Mouse (Mus musculus) forebrain, embryonic 13.5 days (tissue): ENCODE measurements at regions not wholly inside any gene's neighbourhood (a gene's known extent, or its start where the extent isn't known, plus 50 kb on each side); places are given as distances from the start of the nearest gene placed in this dataset.

ENCODE experiments used
- ATAC-seq: fragments of 200-750 bp; cut with Nextera tagmentation; 2 replicates; pipeline ENCODE4 v1.8.0; 2017
- H3K27ac ChIP-seq: fragments of 300-500 bp; sonication (generic); 2 replicates; pipeline ENCODE4 v1.5.1; 2015; ENCODE audit warnings: inconsistent platforms, mild to moderate bottlenecking, moderate library complexity
- H3K27me3 ChIP-seq: fragments of 300-500 bp; sonication (generic); 2 replicates; pipeline ENCODE4 v1.6.1; 2015; ENCODE audit warnings: mild to moderate bottlenecking, inconsistent platforms
- H3K36me3 ChIP-seq: fragments of 300-500 bp; sonication (generic); 2 replicates; pipeline ENCODE4 v1.6.1; 2015; ENCODE audit warnings: mild to moderate bottlenecking, inconsistent platforms; ENCODE audit not compliant: poor library complexity, severe bottlenecking
- H3K4me1 ChIP-seq: fragments of 300-500 bp; sonication (generic); 2 replicates; pipeline ENCODE4 v1.6.1; 2015; ENCODE audit warnings: inconsistent platforms
- H3K4me2 ChIP-seq: fragments of 300-500 bp; sonication (generic); 2 replicates; pipeline ENCODE4 v1.6.1; 2015; ENCODE audit warnings: inconsistent platforms, mild to moderate bottlenecking, moderate library complexity
- H3K4me3 ChIP-seq: fragments of 300-500 bp; sonication (generic); 2 replicates; pipeline ENCODE4 v1.5.1; 2015; ENCODE audit warnings: mild to moderate bottlenecking, inconsistent platforms
- H3K9ac ChIP-seq: fragments of 300-500 bp; sonication (generic); 2 replicates; pipeline ENCODE4 v1.6.1; 2015; ENCODE audit warnings: mild to moderate bottlenecking, inconsistent platforms
- H3K9me3 ChIP-seq: fragments of 300-500 bp; sonication (generic); replicated peaks from 2 replicates; pipeline ENCODE4 v1.6.1; 2016; ENCODE audit warnings: inconsistent platforms
- WGBS: fragments of 180-500 bp; shearing (Covaris S2); methylation state at CpG from one replicate; pipeline ENCODE4 v1.1.7; 2015; 5-methylcytosine and 5-hydroxymethylcytosine counted together

GRCm38 (mm10) chr1:119335171-119335570 lies 86.9 kb downstream of the Inhbb start:
- no peaks in the 10 kb centered on the region for H3K9me3 ChIP-seq
- H3K27ac ChIP-seq: no peak overlapping the region
- ATAC-seq: no peak
- H3K36me3 ChIP-seq: no peaks in the 10 kb centered on the region
- H3K4me3 ChIP-seq: no peak overlapping the region
- peaks cover 10% of the 10 kb centered on the region for H3K4me1 ChIP-seq
- no peak overlapping the region for H3K4me2 ChIP-seq
- peaks cover 24% of the 10 kb centered on the region for H3K27me3 ChIP-seq
- no peak overlapping the region for H3K9ac ChIP-seq
- WGBS: 17% methylated on average over 13 of the region's 13 CpGs

GRCm38 (mm10) chr1:119330751-119331326 lies 91.2 kb downstream of the Inhbb start:
- Histone ChIP-seq H3K4me1 (peaks cover 29% of the 10 kb centered on the region), H3K4me2 (no peak overlapping the region), H3K9me3 (no peaks in the 10 kb centered on the region), H3K36me3 (no peaks in the 10 kb centered on the region), H3K27ac (peak overlapping the region; percentile 96; the same call in 1 of the 2 replicates), H3K27me3 (peaks cover 24% of the 10 kb centered on the region), H3K9ac (no peak overlapping the region), H3K4me3 (no peak overlapping the region)
- ATAC-seq: no peak
- 73% methylated on average over 4 of the region's 4 CpGs for WGBS

- peak; percentile 77 for ATAC-seq
- H3K4me1 ChIP-seq: peaks cover 29% of the 10 kb centered on the region
- H3K27me3 ChIP-seq: peaks cover 24% of the 10 kb centered on the region
- H3K9me3 ChIP-seq: no peaks in the 10 kb centered on the region
- H3K27ac ChIP-seq: peak overlapping the region; percentile 96
- peak overlapping the region; percentile 27 for H3K4me2 ChIP-seq
- H3K4me3 ChIP-seq: no peak overlapping the region
- WGBS: 13% methylated on average over 7 of the region's 7 CpGs
- H3K36me3 ChIP-seq: no peaks in the 10 kb centered on the region
- H3K9ac ChIP-seq: 0 out of 2 replicates have a peak overlapping the region, but pooled peaks have one; percentile 30
These were observed 92.2 kb downstream of the Inhbb start for GRCm38 (mm10) chr1:119329693-119330434.

GRCm38 (mm10) chr1:119328921-119329692 lies 92.9 kb downstream of the Inhbb start:
- WGBS: 2% methylated on average over 15 of the region's 15 CpGs
- Histone ChIP-seq H3K9ac (0 out of 2 replicates have a peak overlapping the region, but pooled peaks have one; percentile 47), H3K27ac (peak overlapping the region; percentile 96), H3K27me3 (peaks cover 28% of the 10 kb centered on the region), H3K9me3 (no peaks in the 10 kb centered on the region), H3K36me3 (no peaks in the 10 kb centered on the region), H3K4me2 (peak overlapping the region; percentile 27), H3K4me3 (no peak overlapping the region), H3K4me1 (peaks cover 29% of the 10 kb centered on the region)
- peak; percentile 93 for ATAC-seq

- no peak overlapping the region for H3K4me2 ChIP-seq
- H3K27ac ChIP-seq: no peak overlapping the region
- H3K4me1 ChIP-seq: peaks cover 13% of the 10 kb centered on the region
- 71% methylated on average over 8 of the region's 8 CpGs for WGBS
- no peak overlapping the region for H3K9ac ChIP-seq
- H3K4me3 ChIP-seq: no peak overlapping the region
- H3K27me3 ChIP-seq: peaks cover 21% of the 10 kb centered on the region; the same call in 1 of the 2 replicates
- no peaks in the 10 kb centered on the region for H3K9me3 ChIP-seq
- no peaks in the 10 kb centered on the region for H3K36me3 ChIP-seq
- ATAC-seq: no peak
These were observed 97.5 kb downstream of the Inhbb start for GRCm38 (mm10) chr1:119324551-119324950.

GRCm38 (mm10) chr1:119322279-119322995 lies 99.6 kb downstream of the Inhbb start:
- Histone ChIP-seq H3K27ac (no peak overlapping the region), H3K36me3 (no peaks in the 10 kb centered on the region), H3K4me3 (no peak overlapping the region), H3K9ac (no peak overlapping the region), H3K27me3 (peaks cover 21% of the 10 kb centered on the region; the same call in 1 of the 2 replicates), H3K9me3 (no peaks in the 10 kb centered on the region), H3K4me2 (no peak overlapping the region), H3K4me1 (no peaks in the 10 kb centered on the region)
- ATAC-seq: no peak
- WGBS: 86% methylated on average over 10 of the region's 10 CpGs

GRCm38 (mm10) chr1:119321799-119322198 lies 100.2 kb downstream of the Inhbb start:
- Histone ChIP-seq H3K4me3 (no peak overlapping the region), H3K9me3 (no peaks in the 10 kb centered on the region), H3K4me2 (no peak overlapping the region), H3K36me3 (no peaks in the 10 kb centered on the region), H3K27ac (no peak overlapping the region), H3K27me3 (peaks cover 21% of the 10 kb centered on the region; the same call in 1 of the 2 replicates), H3K4me1 (no peaks in the 10 kb centered on the region), H3K9ac (no peak overlapping the region)
- 91% methylated on average over 8 of the region's 8 CpGs for WGBS
- no peak for ATAC-seq

- Histone ChIP-seq H3K36me3 (no peaks in the 10 kb centered on the region), H3K9ac (no peak overlapping the region), H3K27ac (no peak overlapping the region), H3K4me1 (no peaks in the 10 kb centered on the region), H3K4me2 (no peak overlapping the region), H3K4me3 (no peak overlapping the region), H3K27me3 (no peaks in the 10 kb centered on the region), H3K9me3 (no peaks in the 10 kb centered on the region)
- ATAC-seq: no peak
- WGBS: 94% methylated on average over 4 of the region's 4 CpGs
These were observed 105.0 kb downstream of the Inhbb start for GRCm38 (mm10) chr1:119317006-119317405.

- Histone ChIP-seq H3K4me2 (no peak overlapping the region), H3K27ac (no peak overlapping the region), H3K36me3 (no peaks in the 10 kb centered on the region), H3K9ac (no peak overlapping the region), H3K9me3 (no peaks in the 10 kb centered on the region), H3K4me1 (peaks cover 19% of the 10 kb centered on the region), H3K27me3 (no peaks in the 10 kb centered on the region), H3K4me3 (no peak overlapping the region)
- WGBS: 77% methylated on average over 9 of the region's 9 CpGs
- peak; percentile 36; the same call in 1 of the 2 replicates for ATAC-seq
These were observed 113.2 kb downstream of the Inhbb start for GRCm38 (mm10) chr1:119308719-119309365.

GRCm38 (mm10) chr1:119305315-119305976 lies 116.6 kb downstream of the Inhbb start:
- no peaks in the 10 kb centered on the region for H3K27me3 ChIP-seq
- peaks cover 19% of the 10 kb centered on the region for H3K4me1 ChIP-seq
- WGBS: 6% methylated on average over 13 of the region's 13 CpGs
- peak; percentile 66; the same call in 1 of the 2 replicates for ATAC-seq
- H3K9me3 ChIP-seq: no peaks in the 10 kb centered on the region
- no peak overlapping the region; the same call in 1 of the 2 replicates for H3K4me2 ChIP-seq
- no peak overlapping the region; the same call in 1 of the 2 replicates for H3K27ac ChIP-seq
- no peaks in the 10 kb centered on the region for H3K36me3 ChIP-seq
- H3K9ac ChIP-seq: no peak overlapping the region
- no peak overlapping the region for H3K4me3 ChIP-seq

- WGBS: 21% methylated on average over 9 of the region's 9 CpGs
These were observed 117.5 kb downstream of the Inhbb start for GRCm38 (mm10) chr1:119304470-119304980.

More at GRCm38 (mm10) chr1:119304470-119304980, 117.5 kb downstream of the Inhbb start:
- no peak overlapping the region for H3K9ac ChIP-seq
- H3K27ac ChIP-seq: no peak overlapping the region
- peaks cover 19% of the 10 kb centered on the region for H3K4me1 ChIP-seq
- no peaks in the 10 kb centered on the region for H3K9me3 ChIP-seq
- H3K4me2 ChIP-seq: no peak overlapping the region
- no peak overlapping the region for H3K4me3 ChIP-seq
- H3K27me3 ChIP-seq: no peaks in the 10 kb centered on the region
- no peaks in the 10 kb centered on the region for H3K36me3 ChIP-seq
- no peak for ATAC-seq
